Mouse (Mus musculus): ENCODE measurements at regions not wholly inside any gene's neighbourhood (a gene's known extent, or its start where the extent isn't known, plus 50 kb on each side); places are given as distances from the start of the nearest gene placed in this dataset.

GRCm38 (mm10) chr7:137603039-137603438 lies 165.6 kb downstream of the Glrx3 start:
- Histone ChIP-seq H3K36me3 (ENCODE audit: control insufficient read depth, insufficient read depth, low read length) (no peaks in the 10 kb centered on the region), H3K4me3 (ENCODE audit: low read depth, low read length) (no peak overlapping the region), H3K27me3 (ENCODE audit: control insufficient read depth, insufficient read depth, low read length) (no peaks in the 10 kb centered on the region), H3K27ac (ENCODE audit: insufficient read depth, low read depth, low read length) (no peak overlapping the region), H3K4me1 (ENCODE audit: control insufficient read depth, insufficient read depth, insufficient read length, low read length) (no peaks in the 10 kb centered on the region)
- 6% methylated on average over 8 of the region's 8 CpGs for WGBS
- TF ChIP-seq POLR2A (IDR thresholded peaks at IDR 0.05; ENCODE audit: low read depth, low read length) (no peak), CTCF (IDR thresholded peaks at IDR 0.05; ENCODE audit: extremely low read depth, insufficient read length, insufficient replicate concordance, low read depth, low read length) (peak; percentile 55)

- H3K4me1 ChIP-seq (ENCODE audit: control insufficient read depth, insufficient read depth, insufficient read length, low read length) = no peaks in the 10 kb centered on the region
- no peaks in the 10 kb centered on the region for H3K27me3 ChIP-seq (ENCODE audit: control insufficient read depth, insufficient read depth, low read length)
- TF ChIP-seq POLR2A (IDR thresholded peaks at IDR 0.05; ENCODE audit: low read depth, low read length) (no peak), CTCF (IDR thresholded peaks at IDR 0.05; ENCODE audit: extremely low read depth, insufficient read length, insufficient replicate concordance, low read depth, low read length) (no peak)
- WGBS = 58% methylated on average over 6 of the region's 6 CpGs
- H3K27ac ChIP-seq (ENCODE audit: insufficient read depth, low read depth, low read length) = no peak overlapping the region
- H3K36me3 ChIP-seq (ENCODE audit: control insufficient read depth, insufficient read depth, low read length) = no peaks in the 10 kb centered on the region
- no peak overlapping the region for H3K4me3 ChIP-seq (ENCODE audit: low read depth, low read length)
These were observed 172.3 kb downstream of the Glrx3 start for GRCm38 (mm10) chr7:137609752-137610151.

GRCm38 (mm10) chr7:137611363-137611762 lies 173.9 kb downstream of the Glrx3 start:
- TF ChIP-seq POLR2A (IDR thresholded peaks at IDR 0.05; ENCODE audit: low read depth, low read length) (no peak), CTCF (IDR thresholded peaks at IDR 0.05; ENCODE audit: extremely low read depth, insufficient read length, insufficient replicate concordance, low read depth, low read length) (no peak)
- H3K27ac ChIP-seq (ENCODE audit: insufficient read depth, low read depth, low read length) = no peak overlapping the region
- no peaks in the 10 kb centered on the region for H3K27me3 ChIP-seq (ENCODE audit: control insufficient read depth, insufficient read depth, low read length)
- WGBS = 63% methylated on average over 6 of the region's 6 CpGs
- H3K4me1 ChIP-seq (ENCODE audit: control insufficient read depth, insufficient read depth, insufficient read length, low read length) = no peaks in the 10 kb centered on the region
- H3K36me3 ChIP-seq (ENCODE audit: control insufficient read depth, insufficient read depth, low read length) = no peaks in the 10 kb centered on the region
- no peak overlapping the region for H3K4me3 ChIP-seq (ENCODE audit: low read depth, low read length)

- no peak overlapping the region for H3K27ac ChIP-seq (ENCODE audit: insufficient read depth, low read depth, low read length)
- TF ChIP-seq POLR2A (IDR thresholded peaks at IDR 0.05; ENCODE audit: low read depth, low read length) = no peak
- TF ChIP-seq CTCF (IDR thresholded peaks at IDR 0.05; ENCODE audit: extremely low read depth, insufficient read length, insufficient replicate concordance, low read depth, low read length) = no peak
- 59% methylated on average over 7 of the region's 7 CpGs for WGBS
- no peaks in the 10 kb centered on the region for H3K36me3 ChIP-seq (ENCODE audit: control insufficient read depth, insufficient read depth, low read length)
- H3K4me3 ChIP-seq (ENCODE audit: low read depth, low read length) = no peak overlapping the region
- H3K4me1 ChIP-seq (ENCODE audit: control insufficient read depth, insufficient read depth, insufficient read length, low read length) = no peaks in the 10 kb centered on the region
- no peaks in the 10 kb centered on the region for H3K27me3 ChIP-seq (ENCODE audit: control insufficient read depth, insufficient read depth, low read length)
These were observed 174.6 kb downstream of the Glrx3 start for GRCm38 (mm10) chr7:137611891-137612522.

GRCm38 (mm10) chr7:137618406-137619133 lies 181.2 kb downstream of the Glrx3 start:
- H3K27ac ChIP-seq (ENCODE audit: insufficient read depth, low read depth, low read length) = no peak overlapping the region
- H3K4me3 ChIP-seq (ENCODE audit: low read depth, low read length) = no peak overlapping the region
- TF ChIP-seq CTCF (IDR thresholded peaks at IDR 0.05; ENCODE audit: extremely low read depth, insufficient read length, insufficient replicate concordance, low read depth, low read length) (no peak), POLR2A (IDR thresholded peaks at IDR 0.05; ENCODE audit: low read depth, low read length) (no peak)
- H3K4me1 ChIP-seq (ENCODE audit: control insufficient read depth, insufficient read depth, insufficient read length, low read length) = no peaks in the 10 kb centered on the region
- 48% methylated on average over 5 of the region's 5 CpGs for WGBS
- H3K27me3 ChIP-seq (ENCODE audit: control insufficient read depth, insufficient read depth, low read length) = no peaks in the 10 kb centered on the region
- H3K36me3 ChIP-seq (ENCODE audit: control insufficient read depth, insufficient read depth, low read length) = no peaks in the 10 kb centered on the region

GRCm38 (mm10) chr7:137619286-137619789 lies 181.9 kb downstream of the Glrx3 start:
- Histone ChIP-seq H3K27ac (ENCODE audit: insufficient read depth, low read depth, low read length) (no peak overlapping the region), H3K27me3 (ENCODE audit: control insufficient read depth, insufficient read depth, low read length) (no peaks in the 10 kb centered on the region)
- 74% methylated on average over 6 of the region's 6 CpGs for WGBS

GRCm38 (mm10) chr7:137628266-137628665 lies 190.9 kb downstream of the Glrx3 start:
- TF ChIP-seq POLR2A (IDR thresholded peaks at IDR 0.05; ENCODE audit: low read depth, low read length) = no peak
- no peak for TF ChIP-seq CTCF (IDR thresholded peaks at IDR 0.05; ENCODE audit: extremely low read depth, insufficient read length, insufficient replicate concordance, low read depth, low read length)
- Histone ChIP-seq H3K36me3 (ENCODE audit: control insufficient read depth, insufficient read depth, low read length) (no peaks in the 10 kb centered on the region), H3K27me3 (ENCODE audit: control insufficient read depth, insufficient read depth, low read length) (no peaks in the 10 kb centered on the region), H3K4me1 (ENCODE audit: control insufficient read depth, insufficient read depth, insufficient read length, low read length) (no peaks in the 10 kb centered on the region), H3K27ac (ENCODE audit: insufficient read depth, low read depth, low read length) (no peak overlapping the region), H3K4me3 (ENCODE audit: low read depth, low read length) (no peak overlapping the region)
- 83% methylated on average over 3 of the region's 3 CpGs for WGBS

More at GRCm38 (mm10) chr7:137619286-137619789, 181.9 kb downstream of the Glrx3 start:
- H3K4me3 ChIP-seq (ENCODE audit: low read depth, low read length) = no peak overlapping the region
- TF ChIP-seq POLR2A (IDR thresholded peaks at IDR 0.05; ENCODE audit: low read depth, low read length) (no peak), CTCF (IDR thresholded peaks at IDR 0.05; ENCODE audit: extremely low read depth, insufficient read length, insufficient replicate concordance, low read depth, low read length) (no peak)
- H3K36me3 ChIP-seq (ENCODE audit: control insufficient read depth, insufficient read depth, low read length) = no peaks in the 10 kb centered on the region
- no peaks in the 10 kb centered on the region for H3K4me1 ChIP-seq (ENCODE audit: control insufficient read depth, insufficient read depth, insufficient read length, low read length)

All from small intestine, adult 2 months (tissue).